Mouse (Mus musculus) liver, adult (tissue): ENCODE measurements at regions not wholly inside any gene's neighbourhood (a gene's known extent, or its start where the extent isn't known, plus 50 kb on each side); places are given as distances from the start of the nearest gene placed in this dataset.

Experiments
- GATA4 ChIP-seq: IDR thresholded peaks from 2 replicates; pipeline ENCODE4 v1.6.1; 2014; ENCODE audit warnings: mild to moderate bottlenecking, low read length; ENCODE audit not compliant: insufficient replicate concordance

DNA sequence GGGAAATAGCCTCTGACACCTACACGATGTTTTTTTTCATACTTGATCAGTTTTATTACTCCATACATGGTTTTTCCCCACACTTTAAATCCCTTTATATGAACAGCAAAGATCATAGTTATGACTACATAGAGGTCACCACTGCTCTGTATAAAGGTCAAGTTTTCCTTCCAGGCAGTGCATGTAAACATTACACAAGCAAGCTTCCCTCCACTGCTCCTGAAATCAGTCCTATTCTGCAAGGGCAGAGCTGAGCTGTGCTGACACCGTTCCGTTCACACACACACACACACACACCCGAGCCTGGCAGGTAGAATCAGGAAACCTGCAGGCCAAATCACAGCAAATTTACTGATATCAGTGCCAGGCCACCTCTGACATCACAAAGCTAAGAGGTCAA, 74.1 kb upstream of the Mgmt start:
- no peak for TF ChIP-seq GATA4

DNA sequence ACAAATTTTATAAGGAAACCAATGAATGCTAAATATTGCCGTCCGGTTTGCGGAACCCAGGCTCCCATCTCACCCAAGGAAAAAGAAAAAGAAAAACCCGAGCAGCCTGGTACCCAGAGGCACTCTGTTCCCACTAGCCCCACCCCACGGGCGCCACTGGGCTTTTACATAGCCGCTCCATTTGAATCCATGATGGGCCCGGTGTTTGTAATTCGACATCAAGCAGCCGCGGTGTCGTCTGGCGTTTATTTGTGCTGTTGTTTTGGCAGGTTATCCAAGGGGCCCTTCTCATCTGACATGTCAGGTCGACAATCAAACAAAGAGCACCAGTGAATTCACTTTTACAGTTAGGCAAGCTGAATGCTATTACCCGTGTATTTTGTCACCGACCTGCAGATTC, 68.8 kb upstream of the Mgmt start:
- no peak for TF ChIP-seq GATA4

DNA sequence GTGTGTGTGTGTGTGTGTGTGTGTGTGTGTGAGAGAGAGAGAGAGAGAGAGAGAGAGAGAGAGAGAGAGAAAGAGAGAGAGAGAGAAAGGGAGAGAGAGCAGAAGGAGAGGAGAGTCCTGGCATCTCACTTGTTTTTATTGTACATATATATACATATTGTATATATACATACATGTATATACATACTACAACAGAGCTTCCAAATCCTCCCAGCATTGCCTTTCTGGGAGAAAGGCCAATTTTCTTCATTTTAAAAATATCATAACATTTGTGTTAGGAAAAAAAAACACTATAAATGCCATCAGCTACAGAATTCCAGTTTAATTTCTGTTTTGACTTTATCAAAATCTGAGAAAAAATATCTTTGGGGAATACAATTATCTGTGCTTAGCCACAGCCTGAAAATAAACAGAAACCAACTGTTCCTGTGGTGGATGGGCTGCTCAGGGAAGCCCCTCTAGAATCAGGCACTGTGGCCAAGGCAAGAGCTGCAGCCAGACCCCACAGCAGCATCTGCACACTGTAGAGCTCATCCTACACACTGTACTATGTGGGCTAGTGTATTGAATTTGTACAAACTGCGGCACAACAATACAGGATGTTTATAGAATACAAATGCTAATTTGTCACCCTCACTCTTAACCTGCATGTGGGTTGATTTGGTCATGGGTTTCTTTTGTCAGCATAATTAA, 64.6 kb upstream of the Mgmt start:
- TF ChIP-seq GATA4, result no peak

DNA sequence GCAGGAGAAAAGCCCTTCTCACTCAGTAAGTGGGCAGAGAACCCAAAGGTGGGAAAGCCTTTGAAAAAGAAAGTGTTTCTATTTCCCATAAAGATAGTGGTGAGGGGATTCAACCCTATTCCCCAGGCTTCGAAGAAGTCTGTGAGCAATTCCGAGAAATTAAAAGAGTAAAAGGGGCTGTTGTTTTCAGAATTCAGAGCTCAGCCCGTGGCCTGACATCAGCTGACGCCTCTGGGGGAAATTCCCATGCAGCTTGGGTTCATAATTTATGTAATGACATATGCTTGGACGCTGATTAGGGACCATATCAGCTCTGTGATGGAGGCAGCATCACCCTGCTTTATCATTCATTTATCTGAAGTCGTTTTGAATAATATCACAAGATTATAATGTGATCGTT, 62.0 kb upstream of the Mgmt start:
- no peak for TF ChIP-seq GATA4

DNA sequence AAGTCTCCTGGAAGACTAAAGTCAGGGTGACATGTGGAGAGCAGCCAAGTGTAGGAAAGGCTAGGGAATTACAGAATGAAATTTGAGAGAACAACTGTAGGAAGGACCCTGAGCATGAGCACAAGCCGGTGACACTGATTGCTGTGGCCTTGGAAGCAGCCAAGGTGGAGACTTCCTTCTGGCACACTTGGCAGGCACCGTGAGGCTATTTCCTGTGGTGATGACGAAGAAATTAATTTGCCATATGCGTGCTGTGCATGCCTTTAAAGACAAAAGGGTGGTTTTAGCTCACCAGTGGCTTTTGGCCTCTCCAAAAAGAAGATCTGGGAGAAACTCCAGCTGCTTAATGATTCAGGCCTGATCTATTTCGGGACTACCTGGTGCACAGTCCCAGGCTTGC, 55.4 kb upstream of the Mgmt start:
- TF ChIP-seq GATA4, result no peak

DNA sequence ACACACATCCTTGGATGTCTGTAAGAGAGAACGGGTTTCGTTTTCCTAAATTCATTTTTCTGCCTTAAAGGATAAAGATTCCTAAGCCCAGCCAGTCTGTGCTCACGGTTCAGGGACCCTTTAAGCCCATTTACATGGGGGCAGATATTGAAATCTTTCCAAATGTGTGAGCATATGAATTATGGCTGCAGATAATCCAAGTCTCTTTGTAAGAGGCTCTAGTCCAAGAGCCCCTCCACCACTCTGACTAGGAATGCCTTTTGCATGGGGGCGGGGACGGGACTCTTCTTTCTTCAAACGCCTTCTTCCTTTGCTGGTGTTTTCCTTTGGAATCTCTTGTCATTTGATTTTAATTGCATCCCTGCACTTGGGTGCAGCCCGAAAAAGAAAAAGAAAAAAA, 54.2 kb upstream of the Mgmt start:
- no peak for TF ChIP-seq GATA4

DNA sequence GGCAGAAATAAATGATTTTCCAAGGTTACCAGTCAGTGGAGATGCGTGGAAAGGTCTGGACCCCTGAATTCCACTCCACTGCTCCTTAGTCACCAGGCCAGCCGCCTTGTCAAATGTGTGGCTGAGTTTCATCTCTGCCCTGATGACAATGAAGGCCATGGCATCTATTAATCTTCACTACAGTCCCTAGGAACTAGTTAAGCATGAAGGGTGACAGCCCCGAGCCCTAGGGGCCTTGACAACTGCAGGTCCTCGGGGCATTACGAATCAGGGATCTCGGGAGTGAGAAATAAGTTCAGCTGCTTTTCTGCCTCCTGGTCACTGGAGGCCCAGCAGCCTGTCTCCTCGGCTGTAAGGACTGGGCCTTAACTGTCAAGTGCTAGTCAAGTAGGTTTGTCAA, 51.7 kb upstream of the Mgmt start:
- no peak for TF ChIP-seq GATA4

DNA sequence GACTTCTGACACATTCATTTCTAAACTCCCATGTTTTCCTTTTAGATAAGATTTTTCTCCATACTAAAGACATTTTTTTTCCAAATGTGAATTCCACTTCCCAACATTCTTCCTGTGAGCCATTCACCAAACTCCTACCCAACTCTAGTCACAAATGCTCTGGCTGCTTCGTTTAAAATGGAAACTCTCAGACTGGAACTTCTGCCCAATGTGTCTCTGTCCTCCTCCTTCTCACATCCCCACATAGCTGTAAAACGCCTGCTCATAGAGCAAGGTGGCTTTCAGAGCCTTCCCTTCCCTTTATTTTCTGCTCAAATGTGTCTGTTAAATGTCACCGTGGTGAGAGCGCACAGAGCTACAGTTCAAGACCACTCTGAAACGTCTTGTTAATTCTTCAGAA, 50.1 kb upstream of the Mgmt start:
- no peak for TF ChIP-seq GATA4
